Mouse (Mus musculus): Measurements from ENCODE around the gene Slc30a4.

Slc30a4 gene

GRCm38 (mm10) chr2:122681379-122682137 lies 20.9 kb downstream of the Slc30a4 start:
- peak; percentile 22 for DNase-seq (ENCODE audit: low read depth, low spot score)

DNA sequence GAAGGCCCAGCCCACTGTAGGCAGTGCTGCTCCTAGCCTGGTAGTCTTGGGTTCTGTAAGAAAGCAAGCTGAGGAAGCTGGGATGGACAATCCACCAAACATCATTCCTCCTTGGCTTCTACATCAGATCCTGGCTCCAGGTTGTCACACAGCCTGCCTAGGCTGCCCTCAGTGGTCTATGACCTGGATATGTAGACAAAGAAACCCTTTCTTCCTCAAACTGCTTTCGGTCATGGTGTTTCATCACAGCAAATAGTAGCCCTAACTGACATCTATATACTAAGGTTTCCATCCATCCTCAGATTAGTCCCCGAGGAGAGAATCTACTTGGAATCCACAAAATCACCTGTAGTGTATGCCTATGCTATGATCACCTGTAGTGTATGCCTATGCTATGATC lies 27.3 kb downstream of the Slc30a4 start:
- no peak for DNase-seq (ENCODE audit: low read depth, low spot score)

- DNase-seq (ENCODE audit: low read depth, low spot score): no peak
Observed at GRCm38 (mm10) chr2:122672841-122673240, 29.6 kb downstream of the Slc30a4 start.

- DNase-seq (ENCODE audit: low read depth, low spot score): no peak
Observed at GRCm38 (mm10) chr2:122671714-122672113, 30.7 kb downstream of the Slc30a4 start.

DNA sequence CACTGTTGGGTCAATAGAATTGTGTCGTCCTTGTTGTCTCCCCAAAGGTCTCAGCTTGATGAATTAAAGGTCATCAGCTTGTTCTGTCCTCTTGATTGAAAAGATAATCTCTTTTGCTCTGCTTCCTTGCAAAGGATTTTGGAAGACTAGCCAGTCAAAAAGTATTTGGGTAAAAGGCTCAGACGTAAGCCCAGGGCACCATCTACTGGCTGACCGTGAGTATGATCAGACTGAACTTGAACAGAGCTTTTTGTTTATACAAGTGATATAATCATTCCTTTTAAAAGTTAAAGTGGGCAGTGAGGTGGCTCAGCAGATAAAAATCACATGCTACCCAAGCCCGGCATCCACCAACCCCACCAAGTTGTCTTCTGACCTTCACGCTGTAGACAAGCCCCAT lies 34.6 kb downstream of the Slc30a4 start:
- peak; percentile 51 for DNase-seq (ENCODE audit: low read depth, low spot score)

GRCm38 (mm10) chr2:122665973-122666875 lies 36.2 kb downstream of the Slc30a4 start:
- DNase-seq (ENCODE audit: low read depth, low spot score): peak; percentile 67

GRCm38 (mm10) chr2:122665253-122665972 lies 37.0 kb downstream of the Slc30a4 start:
- DNase-seq (ENCODE audit: low read depth, low spot score): no peak

GRCm38 (mm10) chr2:122659825-122660224 lies 42.6 kb downstream of the Slc30a4 start:
- DNase-seq (ENCODE audit: low read depth, low spot score): no peak

DNA sequence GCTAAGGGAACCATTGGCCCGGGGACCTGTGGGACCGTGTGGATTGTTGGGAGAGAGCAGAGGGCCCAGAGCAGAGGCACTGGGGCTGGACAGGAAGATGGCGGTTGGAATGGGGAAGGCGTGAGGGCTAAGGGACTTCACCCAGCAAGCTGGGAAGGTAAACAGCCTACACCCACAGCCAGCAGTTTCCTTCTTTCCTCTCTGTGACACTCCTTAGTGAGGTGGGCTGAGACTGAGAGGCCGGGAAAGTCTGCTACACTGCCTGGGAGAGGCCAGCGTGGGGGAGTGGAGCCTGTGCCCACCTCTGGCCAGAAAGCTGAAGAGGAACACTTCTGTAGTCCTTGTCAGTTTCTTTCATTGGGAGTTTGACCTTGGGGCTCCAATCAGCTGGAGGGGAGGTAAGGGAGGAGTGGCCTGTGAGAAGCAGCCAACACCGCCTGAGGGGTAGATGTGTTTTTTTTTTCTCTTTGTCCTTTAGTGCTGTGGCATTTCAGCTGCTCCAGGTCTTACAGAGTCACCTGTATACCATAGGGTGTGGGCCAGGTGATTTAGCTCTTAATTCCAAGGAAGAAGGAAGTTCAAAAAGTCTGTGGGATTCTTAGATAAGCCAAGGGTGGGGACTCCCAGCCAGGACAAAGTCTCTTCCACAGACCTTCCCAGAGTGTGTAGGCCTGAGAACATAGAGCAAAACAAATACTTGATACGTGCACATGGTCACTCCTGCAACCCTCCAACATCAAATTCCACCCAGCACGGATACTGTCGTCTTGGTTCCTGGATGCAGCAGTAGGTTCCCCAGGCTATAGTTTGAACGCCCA lies 44.5 kb downstream of the Slc30a4 start:
- DNase-seq (ENCODE audit: low read depth, low spot score): peak; percentile 68

- DNase-seq (ENCODE audit: low read depth, low spot score): no peak
Observed at GRCm38 (mm10) chr2:122656767-122657166, 45.7 kb downstream of the Slc30a4 start.

DNA sequence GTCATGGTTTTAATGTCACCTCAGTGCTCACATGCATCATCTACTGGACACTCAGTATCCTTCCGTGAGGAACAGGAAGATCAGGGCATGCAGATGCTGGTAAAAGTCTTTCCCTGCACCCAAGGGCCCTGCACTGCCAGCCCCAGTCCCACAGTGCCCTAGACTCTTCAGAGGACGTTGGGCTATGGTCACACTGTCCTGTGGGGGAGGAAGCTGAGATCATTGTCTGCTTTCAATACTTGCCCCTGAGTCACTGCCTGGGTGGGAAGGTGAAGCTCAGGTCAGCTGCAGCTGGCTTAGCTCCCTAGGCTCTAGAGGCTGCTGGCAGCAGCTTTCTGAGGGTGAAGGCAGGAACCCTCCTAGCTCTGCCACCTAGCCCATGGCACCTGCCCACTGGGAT lies 46.4 kb downstream of the Slc30a4 start:
- DNase-seq (ENCODE audit: low read depth, low spot score): no peak

GRCm38 (mm10) chr2:122652096-122653084 lies 50.1 kb downstream of the Slc30a4 start:
- DNase-seq (ENCODE audit: low read depth, low spot score): no peak

DNA sequence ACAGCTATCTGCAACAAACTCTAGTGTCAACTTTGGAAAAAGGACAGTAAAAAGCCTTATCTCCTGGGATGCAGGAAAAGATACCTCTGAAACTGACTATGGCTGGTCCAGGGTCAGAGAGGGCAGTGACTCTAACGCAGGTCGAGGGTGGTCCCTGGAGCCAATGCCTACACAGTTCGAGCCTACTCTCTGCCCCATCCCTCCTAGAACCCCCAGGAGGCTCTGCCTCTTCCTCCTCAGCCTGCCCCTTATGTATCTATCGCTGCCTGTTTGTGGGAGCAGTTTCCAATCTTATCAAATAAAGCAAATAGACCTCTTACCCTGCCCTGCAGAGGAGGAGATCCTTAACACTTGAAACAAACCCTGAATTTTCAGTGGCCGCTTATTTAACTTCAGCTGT lies 63.8 kb downstream of the Slc30a4 start:
- no peak for DNase-seq (ENCODE audit: low read depth, low spot score)

DNA sequence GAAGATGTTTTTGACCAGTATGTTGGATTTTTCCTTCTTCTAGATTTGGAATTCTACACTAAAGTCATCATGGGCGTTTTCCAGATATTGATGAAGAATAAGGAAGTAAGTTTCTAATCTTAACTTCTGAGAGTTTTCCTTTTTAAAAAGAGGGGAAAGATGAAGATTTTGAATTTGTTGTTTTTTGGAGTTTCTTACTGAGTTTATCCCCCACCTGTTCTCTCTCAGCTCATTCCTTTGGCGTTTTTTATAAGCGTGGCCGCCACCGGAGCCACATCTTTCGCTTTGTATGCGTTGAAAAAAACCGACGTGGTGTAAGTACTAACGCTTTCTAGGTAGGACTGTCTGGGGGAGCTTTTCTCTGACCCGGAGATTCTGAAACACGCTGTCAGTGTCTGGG lies 64.4 kb downstream of the Slc30a4 start:
- no peak for DNase-seq (ENCODE audit: low read depth, low spot score)

DNA sequence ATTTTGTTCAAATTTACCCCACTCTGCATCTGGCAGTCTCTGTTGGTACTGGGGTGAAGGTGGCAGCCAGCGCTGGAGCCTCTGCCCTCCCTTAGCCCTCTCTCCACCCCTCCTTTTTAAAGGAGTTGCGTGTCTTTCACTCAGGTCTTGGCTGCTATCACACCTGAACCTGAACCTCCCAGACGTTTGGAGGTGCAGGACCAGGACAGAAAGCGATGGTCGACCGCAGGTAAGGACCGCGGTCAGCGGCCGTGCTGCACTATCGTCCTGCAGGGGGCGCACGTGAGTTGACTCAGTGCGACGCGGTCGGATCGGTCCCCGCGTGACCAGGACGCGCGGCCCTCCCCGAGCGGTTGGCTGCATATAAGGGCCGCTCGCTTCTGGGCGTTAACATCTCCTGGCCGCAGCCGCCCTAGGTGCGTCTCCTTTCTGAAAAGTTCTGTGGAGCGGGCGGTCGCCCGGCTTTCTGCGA lies 64.9 kb downstream of the Slc30a4 start:
- DNase-seq (ENCODE audit: low read depth, low spot score): peak; percentile 85

DNA sequence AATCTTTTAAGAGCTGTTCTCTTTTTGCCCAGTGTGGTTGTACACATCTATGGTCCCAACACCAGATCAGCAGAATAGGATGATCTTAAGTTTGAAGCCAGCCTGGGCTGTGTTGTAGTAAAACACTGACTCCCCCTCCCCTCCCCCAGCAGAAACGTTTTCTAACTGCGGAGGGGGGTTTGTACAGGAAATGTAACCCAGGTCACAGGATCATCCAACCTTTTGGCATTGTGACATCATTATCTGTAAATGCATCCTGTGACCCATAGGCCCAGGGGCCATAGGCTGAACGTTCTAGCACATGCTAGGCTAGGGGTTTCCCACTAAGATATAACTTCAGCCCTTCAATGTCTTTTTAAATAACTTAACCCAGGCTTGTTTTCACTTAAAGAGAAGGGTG lies 65.8 kb downstream of the Slc30a4 start, which contains the start of gene AA467197:
TSS of gene AA467197 (plus strand) at position 301 of the 400 bp plus-strand sequence.
- no peak for DNase-seq (ENCODE audit: low read depth, low spot score)
